Mouse (Mus musculus) midbrain, embryonic 13.5 days (tissue): ENCODE measurements around the gene Ugt1a10. TPM values are rescaled to one million over a fixed set of nuclear protein-coding genes. Genes with fewer than 3 reads are reported as not detected.
A peak's percentile ranks its signal among the peaks of the same experiment; 100 is the strongest.

ENCODE experiments used
- ATAC-seq: fragments of 200-750 bp; cut with Nextera tagmentation; 2 replicates; pipeline ENCODE4 v1.8.0; 2017; ENCODE audit warnings: mild to moderate bottlenecking, moderate TSS enrichment, moderate library complexity
- H3K27ac ChIP-seq: fragments of 300-500 bp; sonication (generic); 2 replicates; pipeline ENCODE4 v1.5.1; 2015; ENCODE audit warnings: inconsistent platforms, mild to moderate bottlenecking, moderate library complexity
- H3K27me3 ChIP-seq: fragments of 300-500 bp; sonication (generic); 2 replicates; pipeline ENCODE4 v1.6.1; 2015; ENCODE audit warnings: mild to moderate bottlenecking, inconsistent platforms
- H3K36me3 ChIP-seq: fragments of 300-500 bp; sonication (generic); 2 replicates; pipeline ENCODE4 v1.6.1; 2015; ENCODE audit warnings: mild to moderate bottlenecking, inconsistent platforms
- H3K4me1 ChIP-seq: fragments of 300-500 bp; sonication (generic); replicated peaks from 2 replicates; pipeline ENCODE4 v1.6.1; 2015; ENCODE audit warnings: inconsistent platforms
- H3K4me2 ChIP-seq: fragments of 300-500 bp; sonication (generic); replicated peaks from 2 replicates; pipeline ENCODE4 v1.6.1; 2015; ENCODE audit warnings: moderate library complexity, mild to moderate bottlenecking, inconsistent platforms
- H3K4me3 ChIP-seq: fragments of 300-500 bp; sonication (generic); replicated peaks from 2 replicates; pipeline ENCODE4 v1.5.1; 2015; ENCODE audit warnings: mild to moderate bottlenecking, inconsistent platforms
- H3K9ac ChIP-seq: fragments of 300-500 bp; sonication (generic); replicated peaks from 2 replicates; pipeline ENCODE4 v1.6.1; 2015; ENCODE audit warnings: mild to moderate bottlenecking, inconsistent platforms
- H3K9me3 ChIP-seq: fragments of 300-500 bp; sonication (generic); 2 replicates; pipeline ENCODE4 v1.6.1; 2016; ENCODE audit warnings: mild to moderate bottlenecking, inconsistent platforms
- WGBS: fragments of 180-500 bp; shearing (Covaris S2); methylation state at CpG from one replicate; pipeline ENCODE4 v1.1.7; 2015; 5-methylcytosine and 5-hydroxymethylcytosine counted together
- polyA plus RNA-seq: library from polyadenylated mRNA; unstranded; fragments of >200 nt; fragmentation: Nextera tagmentation; extraction: Ambion mirVana; gene quantifications from 2 replicates; pipeline ENCODE4 v1.2.1, GENCODE M21; 2015

Ugt1a10 gene
- polyA plus RNA-seq, 1 experiment from 2014 or later, result not detected

DNA sequence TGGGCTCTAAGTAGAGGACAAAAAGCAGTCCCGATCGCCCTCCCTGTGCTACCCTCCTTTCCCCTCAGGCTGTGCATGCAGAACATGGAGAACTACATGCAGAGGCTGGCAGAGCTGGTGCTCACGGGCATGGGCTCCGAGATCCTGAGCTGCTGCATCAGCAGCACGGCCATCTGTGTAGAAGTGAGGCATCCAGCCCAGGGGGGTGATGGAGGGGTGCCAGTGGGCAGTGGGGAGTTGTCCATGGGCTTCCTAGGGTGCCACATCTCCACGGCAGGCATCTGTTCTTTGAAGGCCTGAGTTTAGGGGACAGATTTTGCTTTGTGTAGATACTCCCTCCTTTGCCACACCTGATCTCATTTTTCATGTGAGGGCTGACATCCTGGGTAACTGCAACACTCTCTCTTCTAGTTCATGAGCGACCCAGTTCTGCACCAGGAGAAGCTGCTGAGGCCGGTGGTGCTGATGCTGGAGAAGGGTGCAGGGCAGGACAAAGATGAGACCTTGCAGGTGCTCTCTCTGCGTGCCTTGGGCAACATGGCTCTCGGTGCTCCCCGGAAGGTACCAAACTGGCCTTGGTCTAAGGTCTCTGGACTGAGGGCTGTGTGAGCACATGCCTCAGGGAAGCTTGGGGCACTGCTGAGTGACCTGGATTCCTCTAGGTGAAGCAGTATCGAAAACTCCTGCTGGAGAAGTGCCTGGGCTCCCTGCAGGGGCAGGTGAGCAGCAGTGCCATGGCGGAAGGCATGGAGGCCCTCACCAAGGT lies 201.0 kb downstream of the Ugt1a10 start:
- peaks cover 75% of the 10 kb centered on the region for H3K9me3 ChIP-seq
- no peak overlapping the region for H3K9ac ChIP-seq
- no peaks in the 10 kb centered on the region for H3K27me3 ChIP-seq
- WGBS, result 82% methylated on average over 13 of the region's 13 CpGs
- no peak overlapping the region for H3K4me2 ChIP-seq
- peaks cover 22% of the 10 kb centered on the region for H3K36me3 ChIP-seq
- H3K4me3 ChIP-seq, result no peak overlapping the region
- H3K27ac ChIP-seq, result no peak overlapping the region
- H3K4me1 ChIP-seq, result no peaks in the 10 kb centered on the region
- 0 out of 2 replicates have a peak, but pooled peaks have one; percentile 0 for ATAC-seq

DNA sequence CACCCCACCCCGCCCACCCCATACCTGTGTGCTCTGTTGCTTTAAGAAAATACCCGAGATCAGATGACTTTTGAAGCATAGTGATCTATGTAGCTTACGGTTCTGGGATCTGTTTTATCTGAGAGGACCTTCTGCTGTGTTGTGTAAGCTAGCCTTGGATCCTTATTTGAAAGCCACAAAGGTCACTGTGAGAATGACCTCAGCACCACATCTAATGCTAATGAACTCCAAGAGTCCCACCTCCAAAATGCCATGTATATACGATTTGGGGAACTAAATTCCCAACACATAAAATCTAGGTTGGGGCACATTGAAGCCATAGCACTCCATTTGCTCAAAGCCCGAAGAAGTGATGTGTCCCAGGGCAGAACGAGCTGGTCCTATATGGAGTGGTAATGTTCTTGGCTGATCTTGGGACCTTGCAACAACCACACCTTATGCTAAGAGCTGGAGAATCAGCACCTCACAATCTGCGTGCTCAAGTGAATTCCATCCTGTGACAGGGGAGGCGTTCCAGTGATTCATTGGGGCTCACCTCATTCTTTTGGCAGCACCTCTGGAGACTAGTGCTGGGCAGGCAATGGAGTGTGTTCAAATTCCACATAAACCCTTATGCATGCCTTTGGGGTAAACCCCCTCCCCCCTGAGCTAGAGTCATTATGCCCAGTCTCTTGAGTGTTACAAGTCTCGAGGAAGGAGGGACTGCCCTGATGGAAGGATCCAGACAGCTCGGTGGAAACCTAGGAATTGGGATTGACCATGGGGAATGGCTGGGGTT lies 201.9 kb downstream of the Ugt1a10 start:
- H3K27me3 ChIP-seq, result no peaks in the 10 kb centered on the region
- H3K4me2 ChIP-seq, result no peak overlapping the region
- H3K4me3 ChIP-seq, result no peak overlapping the region
- H3K4me1 ChIP-seq, result no peaks in the 10 kb centered on the region
- peaks cover 69% of the 10 kb centered on the region for H3K9me3 ChIP-seq
- H3K27ac ChIP-seq, result no peak overlapping the region
- no peak overlapping the region for H3K9ac ChIP-seq
- WGBS, result 79% methylated on average over 10 of the region's 10 CpGs
- no peak for ATAC-seq
- peaks cover 31% of the 10 kb centered on the region for H3K36me3 ChIP-seq

DNA sequence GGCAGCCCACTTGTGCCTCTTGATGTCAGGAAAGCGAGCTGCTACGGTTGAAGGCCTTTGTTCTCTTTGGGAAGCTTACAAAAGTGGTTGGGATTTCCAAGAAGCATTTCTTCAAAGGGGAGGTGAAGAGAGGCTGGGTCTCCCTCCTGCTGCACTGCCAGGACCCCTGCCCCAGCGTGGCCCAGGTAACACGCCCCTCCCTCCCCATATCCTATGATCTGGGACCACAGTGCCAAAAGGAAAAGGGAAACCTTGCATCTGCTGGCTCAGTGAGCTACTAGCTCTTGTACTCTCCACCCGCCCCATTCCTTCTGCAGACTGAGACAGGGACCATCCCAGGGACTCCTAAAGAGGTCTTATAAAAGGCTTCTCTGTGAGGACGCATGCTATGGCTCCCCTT lies 202.5 kb downstream of the Ugt1a10 start:
- peaks cover 37% of the 10 kb centered on the region for H3K36me3 ChIP-seq
- peaks cover 63% of the 10 kb centered on the region for H3K9me3 ChIP-seq
- H3K4me1 ChIP-seq, result no peaks in the 10 kb centered on the region
- 79% methylated on average over 6 of the region's 6 CpGs for WGBS
- no peak for ATAC-seq
- H3K27ac ChIP-seq, result no peak overlapping the region
- no peak overlapping the region for H3K4me3 ChIP-seq
- no peak overlapping the region for H3K4me2 ChIP-seq
- no peaks in the 10 kb centered on the region for H3K27me3 ChIP-seq
- H3K9ac ChIP-seq, result no peak overlapping the region

DNA sequence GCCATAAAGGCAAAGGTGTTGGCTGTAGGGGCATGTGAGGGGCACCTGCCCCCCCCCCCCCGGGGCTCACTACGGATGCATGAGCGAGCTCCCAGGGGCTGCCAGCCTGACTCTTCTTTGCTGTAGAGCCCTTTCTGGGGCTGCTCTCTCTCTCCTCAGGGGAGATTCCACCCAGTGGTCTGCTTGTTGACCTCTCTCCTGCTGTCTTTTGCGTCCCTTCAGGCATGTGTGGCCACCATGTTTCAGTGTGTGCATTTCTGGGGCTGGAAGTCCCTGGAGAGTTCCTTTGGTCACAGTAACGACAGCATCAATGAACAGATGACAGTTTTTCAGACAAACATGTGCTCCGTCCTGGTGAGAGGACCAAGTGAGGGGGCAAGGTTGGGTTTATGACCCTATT lies 203.2 kb downstream of the Ugt1a10 start:
- H3K9ac ChIP-seq, result no peak overlapping the region
- ATAC-seq, result no peak
- WGBS, result 73% methylated on average over 6 of the region's 6 CpGs

DNA sequence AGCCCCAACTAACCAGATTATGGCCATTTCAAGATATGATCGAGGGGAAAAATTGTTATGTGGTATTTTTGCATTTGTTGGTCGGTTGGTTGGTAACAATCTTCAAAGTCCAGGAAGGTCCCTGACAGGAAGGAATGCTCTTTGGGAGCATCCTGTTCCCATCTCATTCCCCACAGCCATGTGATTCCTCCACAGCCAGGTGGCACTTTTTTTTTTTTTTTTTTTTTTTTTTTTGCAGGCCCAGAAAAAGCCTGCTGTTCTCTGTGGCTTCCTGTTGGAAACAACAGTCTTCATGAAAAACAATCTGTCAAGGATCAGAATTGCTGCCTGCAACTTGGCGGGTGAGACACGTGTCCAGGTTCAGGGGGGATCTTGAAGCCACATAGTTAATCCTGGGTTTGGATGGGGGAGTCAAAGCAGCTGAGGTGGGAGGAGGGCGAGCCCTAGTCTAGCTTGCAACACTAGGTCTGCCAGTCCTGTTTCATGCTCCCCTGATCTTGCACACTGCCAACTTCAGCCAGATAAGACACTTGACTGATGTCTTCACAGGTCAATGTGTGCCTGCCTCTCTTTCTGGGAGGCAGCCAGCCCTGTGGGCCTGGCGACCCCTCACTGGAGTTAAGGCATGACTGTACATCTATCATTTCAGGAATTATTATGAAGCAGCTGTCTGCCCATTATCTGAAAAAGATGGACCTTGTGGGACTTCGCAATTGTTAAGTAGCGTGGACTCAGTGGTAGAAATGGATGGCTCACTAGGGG lies 203.9 kb downstream of the Ugt1a10 start:
- WGBS, result 79% methylated on average over 8 of the region's 8 CpGs
- H3K9me3 ChIP-seq, result peaks cover 49% of the 10 kb centered on the region
- no peaks in the 10 kb centered on the region for H3K27me3 ChIP-seq
- H3K36me3 ChIP-seq, result peaks cover 51% of the 10 kb centered on the region
- no peak for ATAC-seq
- H3K9ac ChIP-seq, result no peak overlapping the region
- no peak overlapping the region for H3K4me3 ChIP-seq
- H3K27ac ChIP-seq, result no peak overlapping the region; the same call in 1 of the 2 replicates
- no peak overlapping the region for H3K4me2 ChIP-seq
- no peaks in the 10 kb centered on the region for H3K4me1 ChIP-seq

More for the DNA sequence above, 203.2 kb downstream of the Ugt1a10 start:
- no peak overlapping the region for H3K4me3 ChIP-seq
- peaks cover 44% of the 10 kb centered on the region for H3K36me3 ChIP-seq
- no peaks in the 10 kb centered on the region for H3K27me3 ChIP-seq
- H3K4me1 ChIP-seq, result no peaks in the 10 kb centered on the region
- H3K4me2 ChIP-seq, result no peak overlapping the region
- H3K27ac ChIP-seq, result no peak overlapping the region
- H3K9me3 ChIP-seq, result peaks cover 56% of the 10 kb centered on the region

DNA sequence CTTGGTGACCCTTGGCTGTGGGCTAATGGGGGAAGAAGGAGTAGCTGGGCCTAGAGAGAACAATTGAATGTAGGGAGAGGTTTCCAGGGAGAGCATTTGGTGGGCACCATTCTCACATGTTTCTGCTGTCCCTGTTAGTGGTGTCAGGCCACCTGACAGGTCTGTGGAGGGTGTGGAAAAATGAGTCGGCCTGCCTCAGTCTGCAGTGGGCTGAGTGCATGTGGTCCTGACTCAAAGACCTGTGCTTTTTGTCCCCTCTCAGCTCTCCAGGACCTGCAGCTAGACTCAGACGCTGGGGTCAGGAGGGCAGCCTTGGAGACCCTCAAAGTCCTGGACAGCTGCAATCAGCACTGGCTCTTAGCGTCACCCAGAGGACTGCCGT lies 204.4 kb downstream of the Ugt1a10 start:
- 78% methylated on average over 4 of the region's 4 CpGs for WGBS
- peak; percentile 5 for ATAC-seq
- peaks cover 43% of the 10 kb centered on the region for H3K9me3 ChIP-seq
- no peak overlapping the region for H3K4me2 ChIP-seq
- peaks cover 56% of the 10 kb centered on the region for H3K36me3 ChIP-seq
- H3K4me3 ChIP-seq, result no peak overlapping the region
- no peaks in the 10 kb centered on the region for H3K27me3 ChIP-seq
- H3K9ac ChIP-seq, result no peak overlapping the region
- H3K4me1 ChIP-seq, result no peaks in the 10 kb centered on the region
- H3K27ac ChIP-seq, result no peak overlapping the region

DNA sequence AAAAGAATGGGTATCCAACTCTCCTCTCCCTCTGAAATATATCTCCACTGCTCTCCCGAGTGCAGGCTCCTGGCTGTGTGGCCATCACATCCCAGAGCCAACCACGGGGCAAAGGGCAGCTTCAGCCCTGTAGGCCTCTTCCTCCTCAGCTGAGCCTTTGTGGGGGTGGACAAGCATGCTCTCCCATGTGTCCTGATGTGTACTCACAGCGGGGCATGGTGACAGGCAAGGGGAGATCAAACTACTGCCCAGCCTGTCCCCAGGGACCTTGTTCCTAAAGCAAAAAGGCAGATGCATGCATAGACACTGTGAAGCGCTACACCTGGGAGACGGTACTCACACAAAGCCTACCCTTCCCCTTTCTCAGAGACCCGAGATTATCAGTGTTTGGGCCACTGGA lies 204.9 kb downstream of the Ugt1a10 start:
- Histone ChIP-seq H3K36me3 (peaks cover 61% of the 10 kb centered on the region), H3K9ac (no peak overlapping the region), H3K4me3 (no peak overlapping the region), H3K27me3 (no peaks in the 10 kb centered on the region), H3K27ac (no peak overlapping the region), H3K4me2 (no peak overlapping the region), H3K4me1 (no peaks in the 10 kb centered on the region), H3K9me3 (peaks cover 39% of the 10 kb centered on the region)
- ATAC-seq, result peak; percentile 22
- WGBS, result 84% methylated on average over 6 of the region's 6 CpGs

DNA sequence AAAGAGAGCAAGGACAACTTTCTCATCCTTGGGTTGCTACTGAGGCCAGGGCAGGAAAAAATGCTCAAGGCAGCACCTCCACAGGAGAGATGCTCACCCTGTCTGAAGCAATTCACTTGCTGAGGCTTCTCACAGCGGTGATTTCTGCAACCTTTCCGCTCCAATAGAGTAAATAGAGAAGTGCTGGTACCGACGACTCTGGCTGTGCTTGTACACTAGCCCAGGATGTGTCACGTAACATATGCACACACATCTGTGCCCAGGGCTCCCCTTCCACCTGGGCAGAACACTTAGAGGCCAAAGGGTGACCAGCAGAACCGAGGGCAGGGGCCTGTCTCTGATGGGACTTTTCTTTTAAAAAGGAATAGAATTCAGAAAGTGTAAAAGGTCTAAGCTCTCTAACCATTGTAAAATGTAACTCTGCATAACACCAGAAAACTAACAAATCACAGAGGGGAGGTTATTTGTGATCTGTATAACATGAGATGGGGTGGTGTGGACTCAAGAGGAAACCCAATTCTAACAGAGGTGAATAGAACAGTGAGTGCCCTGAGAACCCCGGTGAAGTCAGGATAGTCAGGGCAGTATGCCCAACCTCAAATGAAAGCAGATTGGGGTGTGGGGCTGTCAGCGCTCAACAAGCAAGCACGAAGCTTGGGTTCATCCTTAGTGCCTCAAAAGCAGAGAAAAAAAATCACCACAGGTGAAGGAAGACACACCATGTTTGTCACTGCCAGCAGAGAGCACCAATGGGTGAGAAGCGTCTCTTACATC lies 205.6 kb downstream of the Ugt1a10 start:
- Histone ChIP-seq H3K27me3 (no peaks in the 10 kb centered on the region), H3K4me3 (no peak overlapping the region), H3K9ac (no peak overlapping the region), H3K9me3 (peaks cover 32% of the 10 kb centered on the region), H3K36me3 (peaks cover 68% of the 10 kb centered on the region), H3K4me2 (no peak overlapping the region), H3K27ac (no peak overlapping the region), H3K4me1 (no peaks in the 10 kb centered on the region)
- ATAC-seq, result no peak
- WGBS, result 86% methylated on average over 10 of the region's 10 CpGs

DNA sequence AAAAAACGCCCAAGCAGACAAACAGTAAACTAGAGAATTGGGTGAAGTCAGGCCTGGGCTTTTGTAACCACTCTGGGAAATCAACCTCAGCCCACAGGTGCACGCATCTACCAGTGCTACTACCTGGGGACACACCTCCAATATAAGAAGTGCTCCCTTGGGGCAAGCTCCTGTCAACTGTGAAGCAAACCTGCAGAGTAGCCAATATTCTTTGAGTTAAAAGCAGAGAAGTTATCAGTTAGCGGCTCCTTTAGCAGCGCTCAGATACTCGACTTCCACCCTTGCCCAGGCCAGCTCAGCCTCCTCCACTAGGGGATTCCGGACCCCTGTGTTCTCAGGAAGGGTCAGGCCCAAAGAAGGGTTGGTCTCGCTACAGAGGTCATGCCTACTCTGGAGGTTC lies 206.5 kb downstream of the Ugt1a10 start:
- no peak for ATAC-seq
- peaks cover 23% of the 10 kb centered on the region for H3K9me3 ChIP-seq
- WGBS, result 87% methylated on average over 7 of the region's 7 CpGs

DNA sequence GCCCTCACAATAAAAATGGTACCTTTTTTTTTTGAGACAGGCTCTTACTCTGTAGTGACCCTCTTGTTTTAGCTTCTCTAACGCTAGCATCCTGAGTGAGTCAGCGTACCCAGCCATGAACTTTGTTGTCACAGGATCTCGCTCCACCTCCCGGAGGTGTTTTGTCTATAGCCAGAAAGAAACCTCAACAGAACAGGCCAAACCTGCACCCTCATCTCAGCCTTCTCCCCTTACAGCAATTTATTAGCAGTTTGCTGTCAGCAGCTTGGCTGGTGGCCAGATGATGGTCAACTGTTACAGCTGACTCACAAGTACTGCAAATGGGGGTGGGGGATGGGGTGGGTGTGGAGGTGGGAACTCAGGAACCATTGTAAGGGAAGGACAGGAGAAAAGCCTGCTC lies 207.1 kb downstream of the Ugt1a10 start:
- ATAC-seq, result no peak
- no peaks in the 10 kb centered on the region for H3K4me1 ChIP-seq
- H3K9me3 ChIP-seq, result peaks cover 17% of the 10 kb centered on the region
- no peak overlapping the region for H3K9ac ChIP-seq
- no peak overlapping the region for H3K4me3 ChIP-seq
- no peak overlapping the region for H3K27ac ChIP-seq
- peaks cover 83% of the 10 kb centered on the region for H3K36me3 ChIP-seq
- H3K27me3 ChIP-seq, result no peaks in the 10 kb centered on the region
- 91% methylated on average over 4 of the region's 4 CpGs for WGBS
- H3K4me2 ChIP-seq, result no peak overlapping the region

More for the DNA sequence above, 206.5 kb downstream of the Ugt1a10 start:
- Histone ChIP-seq H3K9ac (no peak overlapping the region), H3K4me2 (no peak overlapping the region), H3K36me3 (peaks cover 77% of the 10 kb centered on the region), H3K4me3 (no peak overlapping the region), H3K27ac (no peak overlapping the region), H3K27me3 (no peaks in the 10 kb centered on the region), H3K4me1 (no peaks in the 10 kb centered on the region)

DNA sequence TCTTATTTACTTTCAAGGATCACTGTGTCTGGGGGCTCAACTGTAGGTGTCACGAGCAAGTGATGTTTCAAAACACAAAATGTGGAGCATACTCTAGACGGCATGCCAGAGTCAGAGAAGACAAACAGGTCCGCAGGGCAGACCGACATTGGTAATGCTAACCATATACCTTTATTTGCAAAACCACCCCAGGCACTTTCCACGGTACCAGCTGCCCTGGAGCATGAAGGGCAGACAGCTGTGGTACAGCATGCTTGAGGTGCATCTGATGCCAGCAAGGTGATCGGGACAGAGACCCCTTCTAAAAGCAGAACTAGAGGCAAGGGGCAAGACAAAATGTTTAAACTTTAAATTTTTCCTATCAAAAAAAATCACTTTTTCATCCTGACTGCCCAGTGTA lies 207.8 kb downstream of the Ugt1a10 start:
- no peaks in the 10 kb centered on the region for H3K27me3 ChIP-seq
- peaks cover 10% of the 10 kb centered on the region; the same call in 1 of the 2 replicates for H3K9me3 ChIP-seq
- ATAC-seq, result no peak
- no peak overlapping the region for H3K27ac ChIP-seq
- H3K4me2 ChIP-seq, result no peak overlapping the region
- WGBS, result 81% methylated on average over 6 of the region's 6 CpGs
- H3K9ac ChIP-seq, result no peak overlapping the region
- H3K4me3 ChIP-seq, result no peak overlapping the region
- H3K36me3 ChIP-seq, result peaks cover 90% of the 10 kb centered on the region
- no peaks in the 10 kb centered on the region for H3K4me1 ChIP-seq
